Mouse (Mus musculus) left cerebral cortex, postnatal 36 days (tissue): ENCODE measurements around the gene Aff1. TPM values are rescaled to one million over a fixed set of nuclear protein-coding genes. Genes with fewer than 3 reads are reported as not detected.
A peak's percentile ranks its signal among the peaks of the same experiment; 100 is the strongest.

Experiments
- DNase-seq, 2 experiments: peaks; one replicate each; pipeline ENCODE4 v3.0.0; 2021 to 2022; ENCODE audit warnings: low spot score in 2 of 2, mixed read lengths in 1 of 2
- intact Hi-C: fragments of 180-260 bp; cut with DNase I; formaldehyde crosslinking; loops from one replicate; pipeline ENCODE4 v1.15.1; 2025
- total RNA-seq, 2 experiments: library from RNA; stranded (reverse); gene quantifications; 2 replicates each; pipeline ENCODE4 v1.2.3; 2021

Gene Aff1
- total RNA-seq, 2 experiments from 2014 or later: 10.9 to 13.5 TPM

GRCm38 (mm10) chr5:103691171-103691570, 1.0 kb upstream of the Aff1 start:
- DNase-seq: no peak
- intact Hi-C loops: no loop called here

DNA sequence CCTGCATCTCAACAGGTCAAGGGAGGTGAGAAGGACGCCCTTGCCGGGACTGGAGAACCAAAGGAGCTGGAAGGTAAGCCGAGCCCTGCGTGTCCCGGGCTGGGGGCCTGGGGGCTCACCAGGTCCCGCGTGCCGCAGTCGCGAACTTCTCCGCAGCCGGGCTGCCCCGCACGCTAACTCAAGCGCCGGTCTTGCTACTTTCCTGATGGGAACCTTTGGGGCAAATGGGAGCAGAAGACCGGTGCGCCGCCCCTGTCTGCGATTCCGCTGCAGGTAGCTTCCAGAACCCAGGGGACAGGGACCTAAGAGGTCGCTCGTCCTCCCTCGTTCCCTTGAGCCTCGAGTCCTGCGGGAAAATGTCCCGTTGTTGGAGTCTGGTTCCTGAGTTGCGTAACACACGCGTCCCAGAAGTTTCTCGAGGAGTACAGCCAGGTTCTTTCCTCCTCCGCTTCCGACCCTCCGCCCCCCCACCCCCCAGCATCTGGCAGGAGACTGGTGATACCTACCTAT, 412 bp downstream of the Aff1 start:
- intact Hi-C loops: no loop called here
- DNase-seq: no peak

GRCm38 (mm10) chr5:103693041-103693641, 967 bp downstream of the Aff1 start:
- intact Hi-C loops: no loop called here
- DNase-seq: no peak

DNA sequence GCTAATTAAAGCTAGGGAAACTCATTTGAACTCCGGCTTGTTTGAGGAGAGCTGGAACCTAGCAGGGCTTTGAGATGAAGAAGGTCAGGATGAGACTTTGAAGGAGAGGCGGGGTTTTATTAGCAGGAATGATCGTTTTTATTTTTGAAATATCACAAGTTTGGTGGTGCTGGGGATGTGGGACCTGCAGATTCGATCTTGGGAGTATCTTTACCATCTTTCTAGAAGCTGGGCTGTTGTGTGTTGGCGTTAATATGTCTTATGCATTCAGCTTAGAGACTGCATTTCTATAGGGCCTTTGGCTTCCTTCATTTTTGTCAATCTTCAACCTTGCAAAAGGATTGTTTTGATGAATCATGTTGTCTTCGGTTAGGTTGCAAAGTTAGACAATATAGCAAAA, 1.9 kb downstream of the Aff1 start:
- DNase-seq: no peak
- intact Hi-C loops: no loop called here

- DNase-seq: no peak
- intact Hi-C loops: no loop called here
These were observed 5.8 kb downstream of the Aff1 start for GRCm38 (mm10) chr5:103697875-103698491.

DNA sequence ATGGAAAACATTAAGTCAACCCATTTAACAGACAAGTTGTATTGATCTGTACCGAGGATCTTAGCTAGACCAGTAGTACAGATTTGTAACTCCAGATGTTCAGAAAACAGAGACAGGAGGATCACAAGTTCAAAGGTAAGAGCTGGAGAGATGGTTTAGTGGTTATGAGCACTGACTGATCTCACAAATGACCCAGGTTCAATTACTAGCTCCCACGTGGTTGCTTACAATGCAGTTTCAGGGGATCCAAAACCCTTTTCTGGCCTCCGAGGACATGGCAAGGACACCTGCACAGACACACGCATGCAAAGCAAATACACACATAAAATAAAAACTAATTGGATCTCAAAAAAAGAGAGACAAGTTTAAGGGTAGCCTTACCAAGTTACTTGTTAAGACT, 6.4 kb downstream of the Aff1 start:
- intact Hi-C loops: no loop called here

GRCm38 (mm10) chr5:103699537-103699936, 7.4 kb downstream of the Aff1 start:
- intact Hi-C loops: no loop called here
- DNase-seq: no peak

More for the DNA sequence above, 6.4 kb downstream of the Aff1 start:
- DNase-seq: no peak

DNA sequence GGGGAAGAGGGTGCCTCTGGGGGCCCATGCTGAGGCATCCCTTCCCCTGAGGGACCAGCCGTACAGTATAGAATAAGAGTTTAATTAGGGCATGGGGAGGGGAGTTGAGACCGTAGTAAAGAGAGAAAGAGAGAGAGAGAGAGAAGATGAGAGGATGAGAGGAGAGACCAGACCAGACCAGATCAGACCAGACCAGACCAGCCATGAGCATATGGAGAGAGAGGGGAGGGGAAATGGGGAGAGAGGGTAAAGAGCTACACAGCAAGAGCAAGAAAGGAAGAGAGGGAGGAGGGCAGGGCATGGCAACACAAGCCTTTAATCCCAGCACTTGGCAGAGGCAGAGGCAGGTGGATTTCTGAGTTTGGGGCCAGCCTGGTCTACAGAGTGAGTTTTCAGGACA, 8.5 kb downstream of the Aff1 start:
- intact Hi-C loops: no loop called here
- no peak for DNase-seq

GRCm38 (mm10) chr5:103701466-103701865, 9.3 kb downstream of the Aff1 start:
- DNase-seq: no peak
- intact Hi-C loops: no loop called here

DNA sequence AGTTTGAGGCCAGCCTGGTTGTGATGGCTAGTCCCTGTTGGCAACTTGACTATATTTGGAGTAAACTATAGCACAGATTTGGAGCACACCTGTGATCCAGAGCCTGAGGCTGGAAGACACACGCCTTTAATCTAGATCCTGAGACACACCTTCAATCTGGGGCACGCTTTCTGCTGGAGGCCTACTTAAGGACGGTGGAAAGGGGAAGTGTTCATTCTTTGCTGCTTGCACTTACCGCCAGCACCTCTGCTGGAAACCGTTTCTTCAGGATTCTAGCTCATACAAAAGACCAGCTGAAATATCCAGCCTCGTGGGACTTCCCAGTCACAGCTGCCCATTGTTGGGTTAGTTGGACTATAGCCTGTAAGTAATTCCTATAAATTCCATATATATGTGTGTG, 10.4 kb downstream of the Aff1 start:
- intact Hi-C loops: no loop called here
- DNase-seq: no peak

- intact Hi-C loops: no loop called here
- no peak for DNase-seq
These were observed 13.2 kb downstream of the Aff1 start for GRCm38 (mm10) chr5:103705331-103705730.

- peak in 1 of 2 experiments; percentile 21 for DNase-seq
- intact Hi-C loops: no loop called here
These were observed 13.7 kb downstream of the Aff1 start for GRCm38 (mm10) chr5:103705874-103706273.

DNA sequence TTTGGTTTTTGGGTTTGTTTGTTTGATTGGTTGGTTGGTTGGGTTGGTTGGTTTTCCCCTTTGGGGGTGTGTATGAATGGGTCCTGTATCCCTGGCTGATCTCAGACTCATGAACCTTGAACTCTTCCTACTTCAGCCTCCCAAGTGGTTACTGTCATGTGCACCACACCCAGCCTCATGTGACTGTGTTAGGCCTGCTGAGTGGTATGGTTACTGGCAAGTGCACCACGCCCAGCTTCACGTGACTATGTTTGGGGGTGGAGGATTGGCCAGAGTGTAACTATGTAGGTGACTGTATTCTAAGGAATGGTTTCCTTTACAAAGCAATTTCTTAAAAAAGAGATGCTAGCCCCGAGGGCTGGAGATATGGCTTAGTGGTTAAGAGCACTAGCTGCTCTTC, 16.9 kb downstream of the Aff1 start:
- intact Hi-C loops: no loop called here
- DNase-seq: no peak

DNA sequence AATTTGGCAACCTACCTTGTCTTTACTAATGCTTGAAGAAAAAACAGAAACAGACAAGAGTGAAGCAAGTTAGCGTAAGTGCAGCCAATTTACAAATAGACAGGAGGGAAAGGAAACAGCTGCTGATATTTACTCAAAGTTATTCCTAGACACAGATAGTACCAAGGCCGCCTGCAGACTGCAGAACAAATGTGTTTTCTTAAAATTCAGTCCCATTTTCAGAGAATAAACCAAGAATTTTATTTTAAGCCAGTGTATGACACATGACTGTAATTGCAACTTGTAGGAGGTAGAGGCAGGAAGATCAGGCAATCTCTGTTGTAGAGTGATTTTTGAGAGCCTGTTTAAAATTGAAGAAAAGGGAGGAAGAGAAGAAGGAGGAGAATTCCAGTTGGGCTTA, 19.7 kb downstream of the Aff1 start:
- no peak for DNase-seq
- intact Hi-C loops: no loop called here

GRCm38 (mm10) chr5:103713422-103713821, 21.2 kb downstream of the Aff1 start:
- intact Hi-C loops: no loop called here
- DNase-seq: no peak

DNA sequence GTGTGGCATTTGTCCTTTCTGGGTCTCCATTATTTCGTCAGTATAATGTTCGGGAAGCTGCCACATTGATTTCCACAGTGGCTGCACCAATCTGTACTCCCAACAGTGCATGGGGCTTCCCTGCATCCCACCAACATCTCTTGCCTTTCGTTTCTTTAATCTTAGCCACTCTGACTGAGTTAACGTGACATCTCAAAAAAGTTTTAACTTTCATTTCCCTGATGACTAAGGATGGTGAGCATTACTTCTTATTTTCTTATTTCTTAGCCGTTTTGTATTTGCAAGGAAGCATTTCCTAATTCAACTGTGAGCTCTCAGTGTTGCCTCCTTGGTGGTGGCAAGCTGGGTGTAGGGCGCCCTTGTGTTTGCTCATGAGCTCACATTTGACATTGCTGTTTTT, 22.8 kb downstream of the Aff1 start:
- no peak for DNase-seq
- intact Hi-C loops: no loop called here

GRCm38 (mm10) chr5:103716824-103717342, 24.7 kb downstream of the Aff1 start:
- intact Hi-C loops: no loop called here
- no peak for DNase-seq

DNA sequence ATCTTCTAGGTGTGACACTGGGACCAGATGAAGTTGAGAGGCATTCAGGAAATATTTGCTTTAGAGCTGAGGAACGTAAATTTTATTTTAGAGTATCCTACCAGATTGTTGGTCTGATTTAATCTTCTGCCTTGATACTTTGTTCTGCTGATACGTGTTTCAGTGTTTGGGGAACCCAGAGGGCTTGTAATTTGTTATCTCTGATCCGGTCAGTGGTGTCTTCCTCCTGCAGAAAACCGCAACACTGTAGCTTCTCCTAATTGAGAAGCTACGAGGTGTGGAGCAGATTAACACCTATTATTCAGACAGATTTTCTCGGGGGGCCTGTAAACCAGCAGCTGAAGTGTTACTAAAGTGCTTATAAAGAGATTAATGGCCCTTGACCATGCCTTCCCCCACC, 27.0 kb downstream of the Aff1 start:
- DNase-seq: no peak
- intact Hi-C loops: no loop called here

DNA sequence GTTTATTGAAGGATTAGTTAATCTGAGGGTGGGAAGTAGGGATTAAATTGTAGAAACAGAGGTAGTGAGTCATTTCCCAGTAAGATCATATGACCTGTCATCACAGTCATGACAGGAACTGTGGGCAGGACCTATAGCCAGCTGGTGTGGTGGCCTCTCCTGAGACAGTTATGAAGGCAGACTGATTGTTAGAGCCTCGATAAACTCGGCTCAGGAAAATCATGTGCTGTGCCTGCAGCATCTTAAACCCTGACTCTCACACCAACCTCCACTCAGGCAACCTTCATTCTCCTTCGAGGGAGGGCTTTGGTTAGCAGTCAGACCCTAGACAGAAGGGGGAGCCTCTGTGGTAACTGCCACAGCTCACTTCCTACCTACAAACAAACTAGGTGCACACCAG, 27.7 kb downstream of the Aff1 start:
- intact Hi-C loops: no loop called here
- DNase-seq: no peak

GRCm38 (mm10) chr5:103720967-103721366, 28.8 kb downstream of the Aff1 start:
- intact Hi-C loops: no loop called here

GRCm38 (mm10) chr5:103721490-103721889, 29.3 kb downstream of the Aff1 start:
- intact Hi-C loops: no loop called here
- no peak for DNase-seq

More at GRCm38 (mm10) chr5:103720967-103721366, 28.8 kb downstream of the Aff1 start:
- no peak for DNase-seq
